Mouse (Mus musculus): ENCODE results near the gene Dnajb8.

Dnajb8 gene

GRCm38 (mm10) chr6:88221968-88222367, at the start of gene Dnajb8:
Gene Dnajb8, plus strand, starts transcription at chr6:88222268.
- no peak for DNase-seq

GRCm38 (mm10) chr6:88174191-88174590, 47.9 kb upstream of the Dnajb8 start:
- DNase-seq = no peak

GRCm38 (mm10) chr6:88174676-88175075, 47.4 kb upstream of the Dnajb8 start:
- DNase-seq = no peak

DNA sequence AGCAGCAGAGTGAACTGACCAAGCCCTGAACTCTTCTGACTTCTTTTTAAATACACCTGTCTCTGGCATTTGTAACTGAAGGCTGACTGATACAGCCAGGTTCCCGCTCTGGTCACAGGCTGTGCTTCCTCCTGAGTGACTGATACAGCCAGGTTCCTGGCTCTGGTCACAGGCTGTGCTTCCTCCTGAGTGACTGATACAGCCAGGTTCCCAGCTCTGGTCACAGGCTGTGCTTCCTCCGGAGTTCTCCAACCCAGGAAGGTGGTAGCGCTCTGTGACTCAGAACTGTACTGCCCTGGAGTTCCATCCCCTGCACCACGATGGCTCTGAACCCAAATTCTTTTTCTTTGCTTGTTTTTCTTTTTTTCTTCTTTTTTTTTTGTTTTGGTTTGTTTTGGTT, 37.4 kb upstream of the Dnajb8 start:
- no peak for DNase-seq

GRCm38 (mm10) chr6:88188148-88188547, 33.9 kb upstream of the Dnajb8 start:
- no peak for DNase-seq

DNA sequence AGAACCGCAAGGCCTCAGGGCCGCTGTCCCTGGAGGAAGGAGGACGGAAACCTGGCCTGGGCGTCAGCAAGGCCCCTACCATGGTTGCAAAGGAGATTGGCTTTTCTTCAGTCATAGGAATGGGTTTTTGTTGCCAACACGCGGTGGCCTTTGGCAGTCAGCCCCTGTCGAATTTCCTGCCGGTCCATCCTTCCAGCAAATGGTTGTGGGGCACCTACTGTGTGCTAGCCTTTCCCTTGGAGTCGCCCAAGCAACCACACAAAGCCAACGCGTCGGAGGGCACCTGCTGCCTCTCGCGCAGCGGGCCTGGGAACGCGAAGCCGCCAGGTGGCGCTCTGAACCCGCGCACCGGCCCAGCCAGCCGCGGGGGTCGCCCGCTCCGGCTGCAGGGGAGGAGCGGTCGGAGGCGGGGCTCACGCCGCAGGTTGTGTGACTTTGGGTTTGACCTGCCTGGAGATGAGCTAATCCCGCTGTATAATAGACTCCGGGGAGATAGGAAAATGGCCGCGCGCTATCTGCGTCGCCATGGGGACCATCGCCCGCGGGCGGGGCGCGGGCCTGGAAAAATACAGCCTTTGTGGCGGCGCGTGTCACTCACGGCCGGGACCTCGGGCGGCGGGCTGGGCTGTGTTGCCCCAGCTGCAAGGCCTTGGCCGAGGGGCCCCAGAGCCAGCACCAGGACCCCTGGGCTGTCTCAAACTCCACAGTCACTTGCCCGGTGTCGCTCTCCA, 32.6 kb upstream of the Dnajb8 start:
- DNase-seq = peak; percentile 76

DNA sequence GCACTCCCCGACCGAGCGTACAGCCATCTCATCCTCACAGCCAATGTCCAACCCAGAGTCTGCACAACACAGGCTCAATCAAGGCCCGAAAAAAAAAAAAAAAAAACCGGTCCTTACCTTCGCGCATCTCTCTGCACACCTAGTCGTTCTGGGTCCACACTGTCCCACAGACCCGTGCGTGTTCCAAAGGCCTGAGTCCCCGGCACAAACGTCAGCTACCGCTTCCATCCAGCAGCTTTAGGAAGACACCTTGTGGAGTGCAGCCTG, 32.1 kb upstream of the Dnajb8 start:
- DNase-seq = no peak

DNA sequence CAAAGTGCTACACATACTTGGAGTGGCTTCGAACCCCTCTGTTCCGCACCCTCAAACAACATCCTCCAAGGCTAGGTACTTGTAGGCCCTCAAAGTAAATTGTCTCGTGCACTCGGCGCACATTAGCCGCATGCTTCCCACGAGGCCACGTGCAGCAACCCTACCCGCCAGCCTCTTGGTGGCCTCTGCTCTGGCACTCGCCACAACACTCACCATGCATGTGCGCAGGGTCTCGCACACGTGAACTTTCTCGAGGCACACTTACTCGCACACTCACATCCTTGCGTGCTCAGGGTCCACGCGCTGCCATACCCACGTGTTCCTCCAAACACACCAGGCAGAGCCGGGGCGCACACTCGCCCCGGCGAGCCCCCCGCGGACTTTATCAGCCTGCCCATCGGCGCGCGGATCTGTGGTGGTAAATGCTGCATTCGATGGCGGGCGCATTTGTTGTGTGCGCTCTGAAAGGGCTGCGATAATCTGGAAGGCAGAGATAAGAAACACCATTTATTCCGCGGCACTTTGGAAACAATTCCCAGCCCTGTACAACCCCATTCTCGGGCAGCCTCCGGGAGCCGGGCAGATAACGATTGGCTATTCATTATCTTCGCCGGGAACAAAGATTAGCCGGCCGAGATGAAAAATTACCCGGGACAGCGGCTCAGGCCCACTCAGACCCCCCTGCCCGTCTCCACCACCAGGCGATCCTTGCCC, 31.6 kb upstream of the Dnajb8 start:
- no peak for DNase-seq

- DNase-seq = no peak
Observed at GRCm38 (mm10) chr6:88191024-88191365, 31.1 kb upstream of the Dnajb8 start.

DNA sequence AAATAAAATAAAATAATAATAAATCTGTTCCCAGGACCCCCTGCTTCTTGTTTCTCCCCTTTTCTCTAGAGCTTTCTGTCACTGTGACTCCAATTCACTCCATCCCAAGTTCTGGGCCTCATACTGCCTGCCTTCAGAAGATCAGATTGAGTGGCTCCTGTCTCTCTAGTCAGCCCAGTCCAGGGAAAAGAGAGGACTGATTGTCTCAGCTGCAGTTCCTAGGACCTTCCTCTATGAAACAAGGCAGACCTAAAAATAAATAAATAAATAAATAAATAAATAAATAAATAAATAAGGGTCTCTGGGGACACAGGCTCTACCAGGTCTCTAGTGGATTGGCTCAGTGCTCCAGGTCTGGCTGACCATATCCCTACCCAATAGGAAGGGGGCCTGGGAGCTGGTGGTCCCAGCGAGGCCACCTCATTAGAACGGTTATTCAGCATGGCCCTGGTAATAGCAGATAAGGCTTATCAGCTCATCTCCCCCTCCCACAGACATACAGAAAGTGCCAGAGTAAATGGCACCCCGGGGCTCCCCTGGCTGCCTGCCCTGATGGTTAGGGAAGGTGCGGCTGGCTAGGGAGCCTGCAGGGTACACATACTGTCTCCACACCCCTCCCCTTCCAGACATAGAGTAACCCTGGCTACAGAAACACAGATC, 30.5 kb upstream of the Dnajb8 start:
- DNase-seq = no peak

DNA sequence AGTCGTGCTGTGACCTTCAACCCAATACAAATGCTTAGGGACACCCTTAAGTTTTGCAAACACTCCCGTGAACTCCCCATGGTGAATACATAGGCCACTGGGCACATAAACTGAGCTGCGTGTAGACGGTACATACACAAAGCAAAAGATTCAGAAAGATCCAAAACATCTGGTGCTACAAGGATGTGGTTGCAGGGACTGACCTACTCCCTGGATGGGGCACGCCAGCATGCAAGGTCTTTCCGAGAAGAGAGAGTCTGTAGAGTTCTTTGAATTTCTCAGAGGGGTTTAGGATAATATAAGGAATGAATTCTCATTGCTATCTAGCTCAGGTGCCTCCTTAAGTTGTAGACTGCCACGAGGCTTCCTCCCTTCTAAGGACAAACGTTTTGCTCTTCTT, 29.3 kb upstream of the Dnajb8 start:
- no peak for DNase-seq

- DNase-seq = no peak
Observed at GRCm38 (mm10) chr6:88193433-88194052, 28.5 kb upstream of the Dnajb8 start, which contains the start of gene Gata2. Gene Gata2, plus strand, starts transcription at chr6:88193891.

GRCm38 (mm10) chr6:88194053-88194977, 27.8 kb upstream of the Dnajb8 start:
- no peak for DNase-seq

GRCm38 (mm10) chr6:88194978-88195325, 27.1 kb upstream of the Dnajb8 start:
- DNase-seq = no peak

DNA sequence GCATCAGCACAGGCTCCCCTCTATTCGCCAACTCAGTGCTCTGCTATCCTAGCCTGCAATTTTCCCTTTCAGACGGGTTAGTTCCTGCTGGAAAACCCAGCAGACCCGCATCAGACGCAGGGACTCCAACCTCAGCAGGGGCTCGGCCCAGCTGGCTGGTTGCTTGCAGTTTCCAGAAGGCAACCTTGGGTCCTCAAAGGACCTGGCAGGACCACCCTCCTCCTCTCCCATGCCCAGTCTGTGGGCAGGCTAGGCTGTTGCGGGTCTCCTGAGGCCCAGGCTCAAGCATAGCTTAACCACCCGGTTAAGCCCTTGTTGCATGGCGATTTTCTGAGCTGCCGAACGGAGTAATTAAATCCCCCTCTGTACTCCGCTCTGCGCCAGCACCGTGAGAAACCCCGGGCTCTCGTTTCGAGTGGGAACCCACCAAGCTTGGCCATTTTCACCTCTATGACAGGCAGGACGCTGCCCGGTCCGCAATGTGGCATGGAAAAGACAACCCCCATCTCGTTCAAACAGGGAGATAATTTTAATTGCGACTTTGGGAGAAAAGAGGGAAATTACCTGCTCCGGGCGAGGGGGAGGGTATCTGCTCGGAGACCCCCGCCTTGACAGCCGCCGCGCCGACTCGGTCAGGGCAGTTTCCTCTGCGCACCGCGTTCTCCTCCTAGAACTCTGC, 25.9 kb upstream of the Dnajb8 start:
- no peak for DNase-seq

DNA sequence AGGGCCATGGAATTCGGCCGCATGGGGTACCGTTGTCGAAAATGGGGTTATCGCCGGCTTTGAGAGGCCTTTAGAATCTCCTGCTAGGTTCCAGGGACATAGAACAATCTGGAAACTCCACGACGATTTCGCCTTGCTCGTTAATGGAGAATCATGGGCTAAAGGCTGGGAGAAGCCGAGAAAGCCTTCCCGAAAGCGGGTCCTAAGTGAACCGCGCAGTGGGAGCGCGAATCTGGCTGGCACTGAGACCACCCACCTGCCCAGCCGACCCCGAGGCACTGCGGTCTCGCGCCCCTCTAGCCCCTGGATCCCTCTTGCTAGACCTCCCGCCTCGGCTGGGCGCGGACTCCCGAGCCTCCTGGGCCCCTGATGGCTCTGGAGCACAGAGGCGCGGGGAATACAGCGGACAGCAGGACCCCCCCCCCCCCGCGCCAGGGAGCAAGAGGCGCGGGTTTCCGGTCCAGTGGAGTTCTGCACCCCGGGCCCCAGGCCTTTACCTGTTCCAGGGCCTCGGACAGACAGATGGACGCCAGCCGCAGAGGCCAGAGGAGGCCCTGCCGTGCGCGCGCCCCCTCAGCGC, 25.2 kb upstream of the Dnajb8 start:
- no peak for DNase-seq

GRCm38 (mm10) chr6:88197313-88198069, 24.6 kb upstream of the Dnajb8 start:
- DNase-seq = no peak

- DNase-seq = no peak
Observed at GRCm38 (mm10) chr6:88198070-88198940, 23.8 kb upstream of the Dnajb8 start.

GRCm38 (mm10) chr6:88199001-88199717, 22.9 kb upstream of the Dnajb8 start:
- no peak for DNase-seq
